Mouse (Mus musculus) testis, adult 2 months (tissue): ENCODE measurements at regions not wholly inside any gene's neighbourhood (a gene's known extent, or its start where the extent isn't known, plus 50 kb on each side); places are given as distances from the start of the nearest gene placed in this dataset.

Experiments
- H3K27ac ChIP-seq: fragments of 200-500 bp; 2 replicates; pipeline ENCODE4 v1.5.1; 2012; ENCODE audit warnings: low read depth, low read length; ENCODE audit not compliant: control insufficient read depth, insufficient read depth
- H3K27me3 ChIP-seq: fragments of 200-500 bp; 2 replicates; pipeline ENCODE4 v1.6.1; 2012; ENCODE audit warnings: mild to moderate bottlenecking, low read length, moderate library complexity; ENCODE audit not compliant: control insufficient read depth, insufficient read depth
- H3K36me3 ChIP-seq: fragments of 200-500 bp; 2 replicates; pipeline ENCODE4 v1.6.1; 2012; ENCODE audit warnings: mild to moderate bottlenecking, low read length; ENCODE audit not compliant: control insufficient read depth, insufficient read depth
- H3K4me1 ChIP-seq: fragments of 200-500 bp; 2 replicates; pipeline ENCODE4 v1.6.1; 2012; ENCODE audit warnings: low read length; ENCODE audit not compliant: control insufficient read depth, insufficient read depth
- H3K4me3 ChIP-seq: fragments of 200-500 bp; 2 replicates; pipeline ENCODE4 v1.5.1; 2012; ENCODE audit warnings: low read depth, mild to moderate bottlenecking, low read length, moderate library complexity, mixed read lengths; ENCODE audit not compliant: control insufficient read depth
- CTCF ChIP-seq: fragments of 200-500 bp; IDR thresholded peaks from 2 replicates; pipeline ENCODE4 v1.5.1; 2012; ENCODE audit warnings: low read depth, mild to moderate bottlenecking, inconsistent platforms, low read length, moderate library complexity; ENCODE audit not compliant: control insufficient read depth, insufficient read depth, insufficient replicate concordance
- POLR2A ChIP-seq: fragments of 200-500 bp; IDR thresholded peaks from 2 replicates; pipeline ENCODE4 v1.6.1; 2012; ENCODE audit warnings: low read depth, mild to moderate bottlenecking, inconsistent platforms, low read length, moderate library complexity; ENCODE audit not compliant: control insufficient read depth

- H3K27ac ChIP-seq: no peak overlapping the region
- H3K36me3 ChIP-seq: no peaks in the 10 kb centered on the region
- TF ChIP-seq POLR2A (no peak), CTCF (no peak)
- no peaks in the 10 kb centered on the region for H3K27me3 ChIP-seq
- H3K4me1 ChIP-seq: no peaks in the 10 kb centered on the region
- H3K4me3 ChIP-seq: no peak overlapping the region
These were observed 332.4 kb upstream of the Tet2 start for GRCm38 (mm10) chr3:133877310-133877709.

DNA sequence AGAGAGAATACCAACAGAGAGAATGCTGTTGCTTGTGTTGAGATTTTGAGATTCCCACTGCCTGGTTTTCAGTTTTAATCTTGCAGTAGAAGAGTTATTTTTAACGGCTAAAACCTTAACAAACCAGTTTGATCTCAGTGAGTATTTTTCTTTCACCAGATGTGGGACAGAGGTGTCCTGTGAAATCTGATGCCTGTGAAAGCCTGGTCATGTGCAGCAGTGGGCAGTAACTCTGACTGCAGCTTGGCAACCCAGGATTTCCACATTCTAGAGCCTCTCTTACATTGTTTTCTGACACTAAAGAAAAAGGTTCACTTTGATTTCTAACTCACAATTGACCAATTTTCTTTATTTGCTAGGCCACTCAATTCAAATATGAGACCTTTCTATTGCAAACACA lies 335.7 kb upstream of the Tet2 start:
- TF ChIP-seq POLR2A: no peak
- TF ChIP-seq CTCF: no peak
- Histone ChIP-seq H3K27ac (no peak overlapping the region), H3K27me3 (no peaks in the 10 kb centered on the region), H3K4me3 (no peak overlapping the region), H3K36me3 (no peaks in the 10 kb centered on the region), H3K4me1 (no peaks in the 10 kb centered on the region)

DNA sequence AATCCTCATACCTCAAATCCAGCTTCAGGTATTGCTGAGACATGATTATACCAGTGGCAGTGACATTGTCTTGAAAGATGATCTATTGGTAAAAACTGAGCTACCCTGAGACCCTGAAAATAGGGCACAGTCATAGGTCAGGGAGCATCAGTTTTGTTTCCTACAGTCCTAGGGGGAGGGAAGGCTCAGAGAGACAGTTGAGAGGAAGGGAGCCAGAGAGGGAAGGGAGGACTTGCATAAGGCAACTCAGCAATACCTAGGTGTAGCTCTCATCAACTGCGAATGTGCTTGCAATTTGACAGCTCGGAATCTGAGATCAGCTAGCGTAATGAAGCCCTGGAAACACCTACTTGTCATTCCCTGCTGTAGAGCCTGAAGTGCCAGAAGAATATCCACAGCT lies 334.4 kb upstream of the Cxxc4 start:
- H3K4me1 ChIP-seq: no peaks in the 10 kb centered on the region
- H3K36me3 ChIP-seq: no peaks in the 10 kb centered on the region
- no peak overlapping the region for H3K4me3 ChIP-seq
- no peaks in the 10 kb centered on the region for H3K27me3 ChIP-seq
- TF ChIP-seq CTCF (no peak), POLR2A (no peak)
- H3K27ac ChIP-seq: no peak overlapping the region

DNA sequence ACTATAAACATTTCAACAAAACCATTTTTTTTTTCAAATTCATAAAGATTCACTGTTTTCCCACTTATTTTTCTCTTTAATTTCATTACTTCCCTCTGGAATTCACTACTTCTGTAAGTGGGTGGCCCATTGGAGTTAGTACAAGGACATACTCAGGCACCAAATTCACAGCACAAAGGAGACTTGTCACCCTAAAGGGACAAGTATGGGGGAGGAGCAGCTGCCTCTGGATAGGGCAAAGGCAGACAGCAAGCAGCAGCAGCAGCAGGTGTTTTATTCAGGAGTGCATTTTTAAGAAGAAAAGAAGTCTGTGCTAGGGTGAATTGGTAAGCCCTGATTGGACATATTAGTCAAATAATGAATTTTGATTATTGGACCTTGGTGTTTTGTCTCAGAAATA lies 314.1 kb upstream of the Cxxc4 start:
- Histone ChIP-seq H3K4me3 (no peak overlapping the region), H3K27me3 (no peaks in the 10 kb centered on the region), H3K4me1 (no peaks in the 10 kb centered on the region), H3K27ac (no peak overlapping the region), H3K36me3 (no peaks in the 10 kb centered on the region)
- TF ChIP-seq POLR2A: no peak
- no peak for TF ChIP-seq CTCF

GRCm38 (mm10) chr3:133965322-133965721 lies 271.0 kb upstream of the Cxxc4 start:
- no peaks in the 10 kb centered on the region for H3K36me3 ChIP-seq
- no peak overlapping the region for H3K4me3 ChIP-seq
- no peaks in the 10 kb centered on the region for H3K4me1 ChIP-seq
- TF ChIP-seq CTCF (no peak), POLR2A (no peak)
- H3K27ac ChIP-seq: no peak overlapping the region
- no peaks in the 10 kb centered on the region for H3K27me3 ChIP-seq

DNA sequence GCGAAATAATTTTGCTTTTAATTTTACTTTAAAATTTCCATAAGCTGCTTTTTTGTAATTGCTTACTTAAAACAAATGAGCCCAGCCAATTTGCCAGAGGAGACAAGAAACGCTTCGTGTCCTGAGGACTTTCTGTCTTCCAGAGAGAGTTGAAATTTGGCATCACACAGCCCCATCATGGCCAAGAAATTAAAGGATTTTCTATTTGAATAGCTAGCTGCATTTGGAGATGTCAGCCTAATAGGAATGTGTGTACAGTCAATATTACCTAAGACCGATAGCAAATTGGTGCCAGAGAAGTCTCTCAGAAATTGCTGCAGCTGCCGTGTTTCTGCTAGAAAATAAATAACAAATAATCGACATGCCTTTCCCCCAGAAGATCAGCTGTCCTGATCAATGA lies 268.1 kb upstream of the Cxxc4 start:
- Histone ChIP-seq H3K4me3 (no peak overlapping the region), H3K36me3 (no peaks in the 10 kb centered on the region)

GRCm38 (mm10) chr3:133972774-133973173 lies 263.5 kb upstream of the Cxxc4 start:
- Histone ChIP-seq H3K4me3 (no peak overlapping the region), H3K27ac (no peak overlapping the region), H3K4me1 (no peaks in the 10 kb centered on the region), H3K36me3 (no peaks in the 10 kb centered on the region), H3K27me3 (no peaks in the 10 kb centered on the region)
- no peak for TF ChIP-seq CTCF
- TF ChIP-seq POLR2A: no peak

More for the DNA sequence above, 268.1 kb upstream of the Cxxc4 start:
- TF ChIP-seq CTCF (no peak), POLR2A (no peak)
- Histone ChIP-seq H3K4me1 (no peaks in the 10 kb centered on the region), H3K27me3 (no peaks in the 10 kb centered on the region), H3K27ac (no peak overlapping the region)

DNA sequence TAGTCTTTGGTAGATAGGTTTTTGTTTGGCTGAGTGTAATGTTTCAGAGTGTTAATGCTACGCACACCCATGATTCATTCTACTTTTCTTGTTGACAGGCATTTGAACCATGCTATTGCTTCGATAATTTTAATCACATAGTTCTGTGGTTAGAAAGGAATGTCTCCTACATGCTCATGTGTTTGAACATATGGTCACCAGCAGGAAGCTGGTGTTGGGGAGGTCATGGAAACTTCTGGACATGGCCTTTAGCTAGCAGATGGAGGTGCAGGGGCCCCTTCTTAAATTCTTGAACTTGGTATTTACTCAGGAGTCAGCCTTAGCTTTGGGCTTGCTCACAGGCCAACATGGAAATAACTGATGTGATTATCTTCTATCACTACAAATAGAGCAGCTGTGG lies 248.6 kb upstream of the Cxxc4 start:
- H3K36me3 ChIP-seq: no peaks in the 10 kb centered on the region
- H3K4me3 ChIP-seq: no peak overlapping the region
- TF ChIP-seq POLR2A (no peak), CTCF (no peak)
- no peaks in the 10 kb centered on the region for H3K27me3 ChIP-seq
- no peak overlapping the region for H3K27ac ChIP-seq
- no peaks in the 10 kb centered on the region for H3K4me1 ChIP-seq
